Mouse (Mus musculus): ENCODE data around the gene Tectb.

GRCm38 (mm10) chr19:55207205-55207604 is 26.7 kb downstream of the Tectb start:
- no peak for TF ChIP-seq POLR2A (IDR thresholded peaks at IDR 0.05; ENCODE audit: borderline replicate concordance, control insufficient read depth, low read depth, low read length)
- TF ChIP-seq CTCF (IDR thresholded peaks at IDR 0.05; ENCODE audit: control insufficient read depth, insufficient read depth, low read length), result no peak

All from bone marrow, adult 2 months (tissue).